ENCODE assay signal across 16 mouse cellular contexts in the genomic region with DNA sequence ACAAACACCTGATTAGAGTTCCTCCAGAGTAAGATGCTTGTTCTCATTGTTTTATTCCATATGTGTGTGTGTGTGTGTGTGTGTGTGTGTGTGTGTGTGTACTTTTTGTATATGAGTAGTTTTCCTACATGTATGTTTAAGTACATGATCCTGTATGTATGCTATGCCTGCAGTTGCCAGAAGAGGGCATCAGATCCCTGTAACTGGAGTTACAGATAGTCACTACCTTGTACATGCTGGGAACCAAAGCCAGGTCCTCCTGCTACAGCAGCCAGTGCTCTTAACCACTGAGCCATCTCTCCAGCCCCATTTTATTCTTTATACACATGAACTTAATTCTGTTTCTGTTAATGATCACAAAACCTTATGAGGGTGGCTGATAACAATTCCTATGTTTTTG.
DNase-seq lines count a peak whose midpoint lies in the region; ATAC-seq and TF ChIP-seq lines count a peak whose summit lies in the region.
"Had no signal": no experiment of that assay in that cellular context is flagged by ENCODE, and none has a peak within 500 bp of the region (broad histone marks: within the 10 kb centered on the region; RNA-seq: fewer than 3 reads in every experiment).

No protein-coding gene starts in this region.

- no peak overlapping the region for H3K4me2 ChIP-seq in intestine, postnatal 0 days (replicated peaks; ENCODE audit: low read depth)
- H3K4me2 ChIP-seq in intestine, embryonic 16.5 days (ENCODE audit: low read depth, low read length): no peak overlapping the region
- no peak overlapping the region for H3K4me2 ChIP-seq in lung, postnatal 0 days (replicated peaks; ENCODE audit: low read depth, low read length)
- H3K4me2 ChIP-seq in hindbrain, embryonic 11.5 days (replicated peaks; ENCODE audit: low read depth, low read length): no peak overlapping the region
- no peak overlapping the region for H3K4me2 ChIP-seq in forebrain, embryonic 12.5 days
- H3K4me2 ChIP-seq: heart, embryonic 13.5 days; hindbrain, embryonic 12.5 days; liver, embryonic 15.5 days had no signal

- TF ChIP-seq EP300 in lung, postnatal 0 days (IDR thresholded peaks at IDR 0.05): no peak

- no peaks in the 10 kb centered on the region for H3K36me3 ChIP-seq in intestine, postnatal 0 days (ENCODE audit: control insufficient read depth, insufficient read depth)
- H3K36me3 ChIP-seq in intestine, embryonic 16.5 days (ENCODE audit: control insufficient read depth, insufficient read depth, low read length): no peaks in the 10 kb centered on the region
- no peaks in the 10 kb centered on the region for H3K36me3 ChIP-seq in lung, postnatal 0 days (ENCODE audit: insufficient read depth, low read length)
- H3K36me3 ChIP-seq in hindbrain, embryonic 11.5 days (ENCODE audit: control insufficient read depth, insufficient read depth, low read length): no peaks in the 10 kb centered on the region
- no peaks in the 10 kb centered on the region for H3K36me3 ChIP-seq in forebrain, embryonic 12.5 days (replicated peaks)
- H3K36me3 ChIP-seq: heart, embryonic 13.5 days; hindbrain, embryonic 12.5 days; liver, embryonic 15.5 days had no signal

- no peaks in the 10 kb centered on the region for H3K27me3 ChIP-seq in intestine, postnatal 0 days (replicated peaks; ENCODE audit: control insufficient read depth, insufficient read depth, low read length)
- H3K27me3 ChIP-seq in intestine, embryonic 16.5 days (replicated peaks; ENCODE audit: control insufficient read depth, insufficient read depth, low read length): no peaks in the 10 kb centered on the region
- H3K27me3 ChIP-seq in lung, postnatal 0 days (replicated peaks; ENCODE audit: insufficient read depth, low read length): no peaks in the 10 kb centered on the region
- H3K27me3 ChIP-seq in hindbrain, embryonic 11.5 days (ENCODE audit: control insufficient read depth, insufficient read depth, low read length): no peaks in the 10 kb centered on the region
- H3K27me3 ChIP-seq in forebrain, embryonic 12.5 days: peaks cover 29% of the 10 kb centered on the region
- H3K27me3 ChIP-seq: heart, embryonic 13.5 days; hindbrain, embryonic 12.5 days; liver, embryonic 15.5 days had no signal

- no peaks in the 10 kb centered on the region for H3K4me1 ChIP-seq in intestine, postnatal 0 days (replicated peaks; ENCODE audit: control insufficient read depth, insufficient read depth, low read length)
- H3K4me1 ChIP-seq in intestine, embryonic 16.5 days (ENCODE audit: control insufficient read depth, insufficient read depth, low read length): no peaks in the 10 kb centered on the region
- H3K4me1 ChIP-seq in lung, postnatal 0 days (ENCODE audit: insufficient read depth, low read depth, low read length): no peaks in the 10 kb centered on the region
- H3K4me1 ChIP-seq in hindbrain, embryonic 11.5 days (replicated peaks; ENCODE audit: control insufficient read depth, insufficient read depth, low read length): no peaks in the 10 kb centered on the region
- no peaks in the 10 kb centered on the region for H3K4me1 ChIP-seq in forebrain, embryonic 12.5 days
- H3K4me1 ChIP-seq: hindbrain, embryonic 12.5 days; liver, embryonic 15.5 days had no signal

- ATAC-seq in intestine, postnatal 0 days: no peak
- no peak for ATAC-seq in intestine, embryonic 16.5 days
- ATAC-seq in lung, postnatal 0 days: no peak
- ATAC-seq in hindbrain, embryonic 11.5 days (ENCODE audit: low FRiP score): no peak
- ATAC-seq in forebrain, embryonic 12.5 days (ENCODE audit: low FRiP score): no peak
- ATAC-seq: forebrain, embryonic 16.5 days had no signal

- no peak overlapping the region for H3K9ac ChIP-seq in intestine, postnatal 0 days (ENCODE audit: low read depth, low read length)
- no peak overlapping the region for H3K9ac ChIP-seq in intestine, embryonic 16.5 days (ENCODE audit: low read depth, low read length)
- no peak overlapping the region for H3K9ac ChIP-seq in lung, postnatal 0 days (replicated peaks; ENCODE audit: low read depth)
- no peak overlapping the region for H3K9ac ChIP-seq in hindbrain, embryonic 11.5 days (ENCODE audit: low read depth, low read length)
- H3K9ac ChIP-seq in forebrain, embryonic 12.5 days: no peak overlapping the region
- H3K9ac ChIP-seq: heart, embryonic 13.5 days; hindbrain, embryonic 12.5 days; liver, embryonic 15.5 days had no signal

- no peak overlapping the region for H3K4me3 ChIP-seq in intestine, postnatal 0 days (ENCODE audit: low read depth, low read length)
- H3K4me3 ChIP-seq in intestine, embryonic 16.5 days (ENCODE audit: low read length): no peak overlapping the region
- H3K4me3 ChIP-seq in lung, postnatal 0 days (ENCODE audit: low read depth, low read length): no peak overlapping the region
- no peak overlapping the region for H3K4me3 ChIP-seq in hindbrain, embryonic 11.5 days (ENCODE audit: low read depth, low read length)
- H3K4me3 ChIP-seq in forebrain, embryonic 12.5 days (replicated peaks): no peak overlapping the region
- H3K4me3 ChIP-seq: heart, embryonic 13.5 days; hindbrain, embryonic 12.5 days; liver, embryonic 15.5 days had no signal

- peak; percentile 46 for TF ChIP-seq CTCF in intestine, postnatal 0 days (IDR thresholded peaks at IDR 0.05; ENCODE audit: low read depth)
- peak; percentile 37 for TF ChIP-seq CTCF in lung, postnatal 0 days (IDR thresholded peaks at IDR 0.05)

- DNase-seq in lung, postnatal 0 days (ENCODE audit: low spot score): no peak
- no peak for DNase-seq in lung, postnatal 10 days
- DNase-seq in ES-CJ7 (ENCODE audit: low read depth, low spot score): peak; percentile 63
- peak; percentile 3 for DNase-seq in thymus, postnatal 0 days (ENCODE audit: low spot score)
- DNase-seq in hindbrain, embryonic 11.5 days (ENCODE audit: low spot score): no peak
- DNase-seq: cerebellum, adult 18-20 months; gastrocnemius, postnatal 10 days; kidney, adult 18-20 months; right cerebral cortex, postnatal 14 days had no signal

- no peak overlapping the region for H3K27ac ChIP-seq in intestine, postnatal 0 days (ENCODE audit: low read depth, low read length)
- no peak overlapping the region for H3K27ac ChIP-seq in intestine, embryonic 16.5 days (ENCODE audit: low read length)
- no peak overlapping the region for H3K27ac ChIP-seq in lung, postnatal 0 days (ENCODE audit: low read length)
- H3K27ac ChIP-seq in hindbrain, embryonic 11.5 days (ENCODE audit: low read depth, low read length): no peak overlapping the region
- H3K27ac ChIP-seq in forebrain, embryonic 12.5 days: no peak overlapping the region
- H3K27ac ChIP-seq: heart, embryonic 13.5 days; hindbrain, embryonic 12.5 days; liver, embryonic 15.5 days had no signal

- no peaks in the 10 kb centered on the region for H3K9me3 ChIP-seq in intestine, postnatal 0 days (ENCODE audit: control insufficient read depth)
- no peaks in the 10 kb centered on the region for H3K9me3 ChIP-seq in intestine, embryonic 16.5 days (ENCODE audit: control insufficient read depth, low read length)
- H3K9me3 ChIP-seq in lung, postnatal 0 days (ENCODE audit: low read length): no peaks in the 10 kb centered on the region
- no peaks in the 10 kb centered on the region for H3K9me3 ChIP-seq in hindbrain, embryonic 11.5 days (ENCODE audit: control insufficient read depth, low read length)
- no peaks in the 10 kb centered on the region for H3K9me3 ChIP-seq in forebrain, embryonic 12.5 days
- H3K9me3 ChIP-seq: heart, embryonic 13.5 days; liver, embryonic 15.5 days had no signal

Comparison
In these comparisons a context has a peak if more than half of its experiments do, and no peak if none do; other contexts are left out.
1. DNase-seq: peak in ES-CJ7 (single experiment) and thymus, postnatal 0 days (single experiment); none in lung, postnatal 0 days (single experiment), lung, postnatal 10 days (single experiment) and hindbrain, embryonic 11.5 days (single experiment).